Mouse (Mus musculus) adrenal gland, postnatal 36 days (tissue): ENCODE results near the gene Idi2. TPM values are rescaled to one million over a fixed set of nuclear protein-coding genes. Genes with fewer than 3 reads are reported as not detected.
"Not testable (repeated sequence)": the region's sequence is repeated elsewhere in the genome, so short reads cannot be mapped to it uniquely, and the experiment has no call there.

Experiments
- DNase-seq, 2 experiments: peaks; one replicate each; pipeline ENCODE4 v3.0.0; 2021; ENCODE audit warnings: mixed read lengths in 1 of 2
- long read RNA-seq, 2 experiments: library from polyadenylated mRNA; stranded (forward); transcript quantifications; one replicate each; pipeline ENCODE4 v2.0.0; 2021; ENCODE audit warnings: borderline sequencing depth in 2 of 2
- total RNA-seq, 2 experiments: library from RNA; stranded (reverse); gene quantifications; 2 replicates each; pipeline ENCODE4 v1.2.3; 2021

The Idi2 gene
- total RNA-seq, result not detected
- long read RNA-seq, experiment 1, result 0 reads
- long read RNA-seq, experiment 2, result 0 reads

DNA sequence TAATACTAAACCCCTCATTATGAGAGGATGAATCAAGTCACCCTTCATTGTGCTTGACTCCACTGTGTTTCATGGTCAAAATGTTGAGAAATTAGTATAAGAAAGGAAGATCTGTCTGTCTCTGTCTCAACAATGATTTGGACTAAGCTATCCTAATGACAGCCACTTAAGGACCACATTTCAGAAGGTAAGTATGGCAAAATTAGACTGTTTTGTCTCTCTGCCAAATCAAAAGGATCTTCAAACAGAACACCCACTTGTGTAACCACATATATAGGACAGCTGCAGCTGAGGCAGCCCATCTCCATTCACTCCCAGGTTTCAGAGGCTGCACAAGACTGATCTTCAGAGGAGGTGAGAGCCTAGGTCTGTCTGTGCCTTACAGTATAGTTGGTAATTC lies at the start of gene Idi2:
TSS of gene Idi2 (plus strand) at position 301 of the 400 bp plus-strand sequence.
- DNase-seq, result not testable (repeated sequence)

DNA sequence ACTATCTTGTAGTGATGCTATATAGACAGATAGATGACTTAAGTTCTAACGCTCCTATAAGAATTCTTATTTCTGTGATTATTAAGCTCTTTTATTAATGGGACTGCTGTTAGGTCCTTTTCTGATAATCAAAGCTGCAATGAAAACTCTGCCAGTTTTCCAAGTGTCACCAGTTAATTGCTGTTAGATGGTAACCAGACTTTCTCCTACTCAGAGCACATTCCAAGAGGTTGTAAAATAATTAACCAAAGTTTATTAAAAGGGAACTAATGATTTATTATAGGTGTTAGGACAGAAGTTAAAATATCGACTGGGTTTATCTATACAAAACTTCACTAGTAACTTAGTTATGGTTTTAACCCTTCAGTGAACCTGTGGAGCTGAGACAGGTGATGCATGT lies 46.7 kb upstream of the Idi2 start:
- not testable (repeated sequence) for DNase-seq

DNA sequence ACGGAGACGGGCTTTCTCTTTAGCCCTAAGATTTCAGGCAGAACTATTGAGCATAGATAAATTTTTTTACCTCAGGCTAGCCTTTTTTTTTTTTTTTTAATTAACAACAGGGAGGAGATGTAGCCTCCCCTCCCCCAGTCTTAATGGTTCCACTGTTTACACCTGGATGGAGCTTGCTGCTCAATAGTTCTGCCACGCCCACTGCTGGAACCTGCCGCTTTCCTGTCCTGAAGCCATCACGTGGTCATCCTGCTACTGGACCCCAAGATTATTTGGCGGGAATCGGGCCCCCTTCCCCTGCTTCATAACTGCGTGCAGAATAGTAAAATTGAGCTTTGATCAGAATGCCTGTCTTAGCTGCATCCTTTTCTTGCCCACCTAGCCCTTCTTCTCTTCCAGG lies 38.8 kb upstream of the Idi2 start:
- not testable (repeated sequence) for DNase-seq

DNA sequence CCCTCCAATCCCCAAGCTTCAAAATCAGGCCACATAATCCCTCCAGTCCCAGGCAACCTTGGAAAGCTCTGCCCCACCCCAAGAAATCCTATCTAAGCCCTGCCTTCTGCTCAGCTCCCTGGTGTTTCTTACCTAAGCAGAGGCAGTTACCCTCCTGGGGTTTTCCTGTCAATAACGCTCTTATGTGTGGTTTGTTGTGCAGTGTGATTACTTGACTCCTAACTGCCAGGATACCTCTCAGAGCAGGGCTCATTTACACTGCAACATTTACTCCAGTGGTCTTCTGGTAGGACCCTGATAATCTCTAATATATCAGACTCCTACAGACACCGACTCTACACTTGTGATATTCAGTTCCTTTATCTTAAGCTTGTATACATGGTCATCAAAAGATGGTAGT lies 19.2 kb upstream of the Idi2 start:
- no peak for DNase-seq

DNA sequence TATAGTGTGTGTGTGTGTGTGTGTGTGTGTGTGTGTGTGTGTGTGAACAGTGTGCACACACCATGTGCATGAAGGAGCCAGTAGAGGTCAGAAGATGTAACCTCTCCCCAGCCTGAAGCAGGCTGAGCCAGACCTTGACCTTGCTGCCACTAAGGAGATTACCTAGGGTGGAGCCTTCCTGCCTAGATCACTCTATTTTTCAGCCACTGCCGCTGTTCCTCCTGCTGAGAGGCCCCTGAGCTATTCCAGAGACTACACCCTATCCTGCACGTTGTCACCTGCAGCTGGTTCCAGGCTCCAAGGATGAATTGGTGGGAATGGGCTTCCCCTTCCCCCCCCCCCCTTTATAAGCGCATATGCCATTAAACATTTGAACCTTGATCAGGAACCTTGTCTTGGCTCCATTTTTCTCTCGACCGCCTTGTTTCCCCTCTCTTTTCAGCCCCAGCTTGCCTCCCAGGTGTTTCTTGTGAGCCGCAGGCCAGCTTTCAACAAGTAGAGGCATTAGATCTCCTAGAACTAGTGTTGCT lies 15.0 kb upstream of the Idi2 start:
- not testable (repeated sequence) for DNase-seq

DNA sequence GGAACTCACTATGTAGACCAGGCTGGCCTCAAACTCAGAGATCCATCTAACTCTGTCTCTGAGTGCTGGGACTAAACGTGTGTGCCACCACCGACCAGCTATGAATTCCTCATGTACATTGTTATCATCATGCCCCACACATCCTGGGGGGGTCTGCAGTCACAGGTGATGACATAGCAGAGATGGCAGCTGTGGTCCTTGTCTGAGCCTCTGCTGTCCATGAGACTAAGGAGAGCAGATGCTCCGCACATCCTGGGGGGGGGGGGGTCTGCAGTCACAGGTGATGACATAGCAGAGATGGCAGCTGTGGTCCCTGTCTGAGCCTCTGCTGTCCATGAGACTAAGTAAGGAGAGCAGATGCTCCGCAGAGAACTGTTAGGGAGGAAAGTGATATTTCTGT lies 11.6 kb upstream of the Idi2 start:
- not testable (repeated sequence) for DNase-seq

DNA sequence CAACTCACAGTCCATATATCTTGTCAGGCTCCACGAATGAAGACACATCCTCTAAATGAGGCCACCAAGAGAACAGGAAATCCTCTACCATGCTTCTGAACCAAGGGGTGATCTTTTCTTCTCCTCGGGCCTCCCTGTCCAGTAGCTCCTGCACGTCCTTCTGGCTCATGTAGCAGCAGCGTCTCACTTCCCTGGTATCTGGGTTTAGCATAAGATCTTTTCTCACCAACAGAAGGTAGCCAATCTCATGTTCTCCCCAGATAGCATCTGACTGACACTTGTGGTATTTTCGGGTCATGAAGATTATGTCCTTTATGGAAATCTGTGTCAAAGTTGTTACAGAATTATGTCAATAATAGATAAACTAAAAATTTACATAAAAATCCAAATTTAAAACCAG lies 11.0 kb upstream of the Idi2 start:
- DNase-seq, result not testable (repeated sequence)

DNA sequence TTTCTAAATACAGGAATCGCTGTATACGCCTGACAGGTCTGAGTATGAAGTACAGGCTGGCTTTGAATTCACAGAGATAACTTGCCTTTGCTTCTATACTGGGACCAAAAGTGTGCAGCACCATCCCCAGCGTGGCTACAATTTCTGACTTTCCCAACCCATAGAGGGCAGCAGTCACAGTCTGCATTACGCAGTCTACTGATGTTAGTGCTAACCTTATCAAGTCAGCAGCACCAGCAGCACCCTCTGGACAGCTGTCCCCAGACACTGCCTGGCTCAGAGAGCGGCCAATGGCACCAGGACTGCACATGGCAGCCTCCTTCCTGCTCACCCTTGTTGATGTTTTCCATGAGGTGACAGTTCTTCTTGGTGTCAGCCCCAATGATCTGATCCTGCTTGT lies 8.8 kb upstream of the Idi2 start:
- not testable (repeated sequence) for DNase-seq

DNA sequence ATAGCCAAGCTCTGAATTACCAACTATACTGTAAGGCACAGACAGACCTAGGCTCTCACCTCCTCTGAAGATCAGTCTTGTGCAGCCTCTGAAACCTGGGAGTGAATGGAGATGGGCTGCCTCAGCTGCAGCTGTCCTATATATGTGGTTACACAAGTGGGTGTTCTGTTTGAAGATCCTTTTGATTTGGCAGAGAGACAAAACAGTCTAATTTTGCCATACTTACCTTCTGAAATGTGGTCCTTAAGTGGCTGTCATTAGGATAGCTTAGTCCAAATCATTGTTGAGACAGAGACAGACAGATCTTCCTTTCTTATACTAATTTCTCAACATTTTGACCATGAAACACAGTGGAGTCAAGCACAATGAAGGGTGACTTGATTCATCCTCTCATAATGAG lies 4.5 kb upstream of the Idi2 start, which contains the start of gene Gm9745:
TSS of gene Gm9745 (minus strand) at position 101 of the 400 bp plus-strand sequence.
- DNase-seq, result not testable (repeated sequence)

DNA sequence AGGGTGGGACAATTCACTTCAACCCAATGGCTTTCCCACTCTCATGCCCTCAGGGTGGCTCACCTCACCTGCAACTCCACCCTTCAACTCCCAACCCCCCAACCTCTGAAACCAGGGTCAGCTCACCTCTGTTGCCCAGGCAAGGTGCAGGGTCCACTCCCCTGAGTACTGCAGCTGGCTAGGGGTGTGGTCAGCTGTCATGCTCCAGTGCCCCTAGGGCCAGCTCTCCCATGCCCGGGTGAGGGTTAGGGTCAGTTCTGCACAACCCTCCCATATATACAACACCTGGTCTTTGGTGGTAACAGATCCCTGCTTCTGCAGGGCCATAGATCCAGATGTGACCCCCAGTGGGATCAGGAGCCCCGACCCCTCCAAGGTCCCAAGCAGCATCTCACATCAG lies 2.5 kb downstream of the Idi2 start:
- DNase-seq, result not testable (repeated sequence)

DNA sequence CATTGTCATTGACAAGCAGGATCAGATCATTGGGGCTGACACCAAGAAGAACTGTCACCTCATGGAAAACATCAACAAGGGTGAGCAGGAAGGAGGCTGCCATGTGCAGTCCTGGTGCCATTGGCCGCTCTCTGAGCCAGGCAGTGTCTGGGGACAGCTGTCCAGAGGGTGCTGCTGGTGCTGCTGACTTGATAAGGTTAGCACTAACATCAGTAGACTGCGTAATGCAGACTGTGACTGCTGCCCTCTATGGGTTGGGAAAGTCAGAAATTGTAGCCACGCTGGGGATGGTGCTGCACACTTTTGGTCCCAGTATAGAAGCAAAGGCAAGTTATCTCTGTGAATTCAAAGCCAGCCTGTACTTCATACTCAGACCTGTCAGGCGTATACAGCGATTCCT lies 4.2 kb downstream of the Idi2 start:
- DNase-seq, result not testable (repeated sequence)

DNA sequence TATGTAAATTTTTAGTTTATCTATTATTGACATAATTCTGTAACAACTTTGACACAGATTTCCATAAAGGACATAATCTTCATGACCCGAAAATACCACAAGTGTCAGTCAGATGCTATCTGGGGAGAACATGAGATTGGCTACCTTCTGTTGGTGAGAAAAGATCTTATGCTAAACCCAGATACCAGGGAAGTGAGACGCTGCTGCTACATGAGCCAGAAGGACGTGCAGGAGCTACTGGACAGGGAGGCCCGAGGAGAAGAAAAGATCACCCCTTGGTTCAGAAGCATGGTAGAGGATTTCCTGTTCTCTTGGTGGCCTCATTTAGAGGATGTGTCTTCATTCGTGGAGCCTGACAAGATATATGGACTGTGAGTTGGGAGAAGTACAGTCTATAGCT lies 6.4 kb downstream of the Idi2 start:
- not testable (repeated sequence) for DNase-seq

DNA sequence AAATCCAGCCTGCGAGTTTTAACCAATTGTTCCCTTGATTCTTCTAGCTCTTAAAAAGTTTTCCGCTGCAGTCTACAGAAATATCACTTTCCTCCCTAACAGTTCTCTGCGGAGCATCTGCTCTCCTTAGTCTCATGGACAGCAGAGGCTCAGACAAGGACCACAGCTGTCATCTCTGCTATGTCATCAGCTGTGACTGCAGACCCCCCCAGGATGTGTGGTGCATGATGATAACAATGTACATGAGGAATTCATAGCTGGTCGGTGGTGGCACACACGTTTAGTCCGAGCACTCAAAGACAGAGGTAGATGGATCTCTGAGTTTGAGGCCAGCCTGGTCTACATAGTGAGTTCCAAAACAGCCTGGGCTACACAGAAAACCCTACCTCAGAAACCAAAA lies 6.9 kb downstream of the Idi2 start:
- DNase-seq, result not testable (repeated sequence)

DNA sequence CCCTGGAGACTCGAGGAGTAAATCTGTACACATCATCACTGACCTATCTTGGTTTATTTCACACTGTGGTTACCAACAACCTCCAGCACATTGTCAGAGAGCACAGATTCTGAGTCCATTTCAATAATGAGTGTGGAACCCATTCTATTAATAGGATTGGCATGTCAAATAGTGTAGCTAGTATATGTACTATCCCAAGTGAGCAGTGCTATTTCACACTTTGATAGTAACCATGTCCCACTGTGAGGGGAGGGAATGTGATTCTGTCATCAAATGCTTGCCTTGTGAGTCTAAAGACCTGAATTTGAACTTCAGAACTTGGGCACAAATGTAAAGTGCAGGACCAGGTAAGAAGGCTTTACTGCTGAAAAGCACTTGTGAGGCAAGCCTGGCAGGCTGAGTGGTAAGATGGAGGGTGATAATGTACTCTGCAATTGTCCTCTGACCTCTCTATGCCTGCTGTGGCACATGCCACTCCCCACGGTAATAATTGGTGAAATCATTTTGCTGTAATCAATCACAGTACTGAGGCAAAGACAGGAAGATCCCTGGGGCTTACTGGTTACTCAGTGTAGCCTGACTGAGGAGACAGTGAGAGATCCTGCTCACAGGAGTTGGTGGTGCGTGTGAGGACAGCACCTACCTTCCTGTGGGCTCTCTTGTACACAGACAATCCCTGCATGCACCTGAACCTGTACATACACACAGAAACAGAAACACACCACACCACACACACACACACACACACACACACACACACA lies 8.6 kb downstream of the Idi2 start:
- not testable (repeated sequence) for DNase-seq

DNA sequence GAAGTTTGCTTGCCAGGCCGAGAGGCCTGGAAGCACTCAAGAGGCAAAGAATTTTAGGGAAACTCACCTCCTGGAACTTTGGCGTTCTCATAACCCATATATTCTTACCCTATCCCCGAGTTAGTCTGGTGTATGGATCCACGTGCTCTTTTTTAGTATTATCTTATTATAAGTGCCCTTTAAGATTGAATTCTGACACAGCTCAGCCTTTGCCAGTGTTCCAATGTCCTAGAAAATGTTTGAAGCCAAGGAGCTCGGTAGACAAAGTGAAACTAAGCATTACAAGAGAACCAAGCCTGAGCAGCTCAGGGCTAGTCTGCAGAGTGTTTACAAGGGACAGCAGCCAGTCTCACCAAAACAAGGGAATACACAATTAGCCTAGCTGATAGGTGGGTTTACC lies 9.6 kb downstream of the Idi2 start:
- DNase-seq, result peak in 1 of 2 experiments; percentile 15

DNA sequence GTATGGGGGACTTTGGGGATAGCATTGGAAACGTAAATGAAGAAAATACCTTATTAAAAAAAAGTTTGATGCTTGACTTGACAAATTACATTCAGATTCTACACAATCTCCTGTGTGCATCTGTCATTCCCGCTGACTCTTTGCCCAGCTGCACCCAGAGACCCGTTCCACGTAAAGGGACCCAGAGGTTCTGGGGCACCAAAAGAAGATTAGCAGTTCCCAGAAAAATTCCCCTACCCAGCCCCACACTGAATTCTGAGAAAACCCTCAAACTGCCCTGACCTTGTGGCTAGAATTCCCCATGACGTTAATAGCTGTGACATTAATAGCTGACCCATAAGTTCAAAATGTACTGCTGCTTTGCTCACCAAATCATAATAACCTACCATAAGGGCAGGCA lies 12.6 kb downstream of the Idi2 start:
- DNase-seq, result no peak

DNA sequence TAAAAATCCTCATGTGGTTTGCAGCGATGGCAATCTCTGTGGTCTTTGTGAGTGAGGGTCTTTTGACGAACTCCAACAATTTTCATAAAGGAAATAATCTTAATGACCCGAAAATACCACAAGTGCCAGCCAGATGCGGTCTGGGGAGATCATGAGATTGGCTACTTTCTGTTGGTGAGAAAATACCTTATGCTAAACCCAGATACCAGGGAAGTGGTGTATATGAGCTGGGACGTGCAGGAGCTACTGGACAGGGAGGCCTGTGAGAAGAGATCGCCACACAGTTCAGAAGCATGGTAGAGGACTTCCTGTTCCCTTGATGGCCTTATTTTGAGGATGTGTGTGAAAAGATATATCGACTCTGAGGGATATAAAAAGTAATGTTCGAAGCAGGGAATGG lies 15.1 kb downstream of the Idi2 start:
- DNase-seq, result no peak

DNA sequence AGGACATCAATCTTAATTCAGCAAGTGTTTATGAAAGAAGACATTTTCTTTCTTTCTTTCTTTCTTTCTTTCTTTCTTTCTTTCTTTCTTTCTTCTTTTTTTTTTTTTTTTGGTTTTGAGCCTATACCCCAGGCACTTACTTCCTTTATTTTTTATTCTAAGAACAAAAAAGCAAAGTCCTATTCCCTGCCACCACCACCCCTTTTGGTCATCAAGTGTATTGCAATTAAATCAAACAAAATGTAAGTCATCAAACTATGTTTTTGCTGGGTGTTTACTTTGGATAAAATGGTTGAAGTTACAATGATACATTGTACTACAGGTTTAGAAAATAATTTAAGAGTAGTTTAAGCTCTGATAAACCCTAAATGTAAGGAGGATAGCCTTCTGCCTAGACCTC lies 19.7 kb downstream of the Idi2 start:
- no peak for DNase-seq

DNA sequence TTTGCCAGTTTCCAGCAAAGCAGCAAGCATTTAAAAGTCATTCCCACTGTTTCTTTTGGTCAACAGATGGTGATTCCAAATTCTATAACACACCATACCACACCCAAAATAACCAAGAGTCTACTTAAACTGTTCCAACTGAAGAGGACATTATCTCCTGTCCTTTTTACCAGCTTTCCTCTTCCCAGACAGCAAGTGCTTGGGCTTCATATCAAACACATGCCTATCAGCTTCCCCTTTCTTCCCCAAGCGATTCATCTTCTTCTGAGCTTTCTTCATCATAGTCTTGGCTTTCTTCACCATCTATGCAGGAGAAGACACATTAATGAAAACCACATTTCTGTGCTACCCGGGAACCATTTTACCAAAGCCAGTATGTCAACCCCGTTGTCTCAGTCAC lies 20.3 kb downstream of the Idi2 start:
- no peak for DNase-seq

DNA sequence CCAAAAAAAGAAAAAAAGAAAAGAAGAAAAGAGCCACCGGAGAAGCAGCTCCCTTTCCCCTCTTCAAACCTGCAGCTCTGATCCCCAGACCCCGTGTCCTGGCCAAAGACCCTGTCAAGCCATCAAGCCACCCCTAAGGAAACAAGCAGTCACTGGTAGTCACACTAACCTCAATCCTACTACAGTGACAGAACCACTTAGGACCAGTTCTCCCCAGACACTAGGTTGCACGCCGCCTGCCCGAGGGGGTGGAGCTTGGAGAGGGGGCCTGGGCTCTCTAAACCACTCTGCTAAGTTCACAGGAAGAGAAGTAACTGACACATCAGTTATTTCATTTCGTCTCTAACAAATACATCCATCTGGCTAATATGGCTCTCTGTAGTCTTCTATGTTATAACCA lies 39.6 kb downstream of the Idi2 start:
- DNase-seq, result no peak

DNA sequence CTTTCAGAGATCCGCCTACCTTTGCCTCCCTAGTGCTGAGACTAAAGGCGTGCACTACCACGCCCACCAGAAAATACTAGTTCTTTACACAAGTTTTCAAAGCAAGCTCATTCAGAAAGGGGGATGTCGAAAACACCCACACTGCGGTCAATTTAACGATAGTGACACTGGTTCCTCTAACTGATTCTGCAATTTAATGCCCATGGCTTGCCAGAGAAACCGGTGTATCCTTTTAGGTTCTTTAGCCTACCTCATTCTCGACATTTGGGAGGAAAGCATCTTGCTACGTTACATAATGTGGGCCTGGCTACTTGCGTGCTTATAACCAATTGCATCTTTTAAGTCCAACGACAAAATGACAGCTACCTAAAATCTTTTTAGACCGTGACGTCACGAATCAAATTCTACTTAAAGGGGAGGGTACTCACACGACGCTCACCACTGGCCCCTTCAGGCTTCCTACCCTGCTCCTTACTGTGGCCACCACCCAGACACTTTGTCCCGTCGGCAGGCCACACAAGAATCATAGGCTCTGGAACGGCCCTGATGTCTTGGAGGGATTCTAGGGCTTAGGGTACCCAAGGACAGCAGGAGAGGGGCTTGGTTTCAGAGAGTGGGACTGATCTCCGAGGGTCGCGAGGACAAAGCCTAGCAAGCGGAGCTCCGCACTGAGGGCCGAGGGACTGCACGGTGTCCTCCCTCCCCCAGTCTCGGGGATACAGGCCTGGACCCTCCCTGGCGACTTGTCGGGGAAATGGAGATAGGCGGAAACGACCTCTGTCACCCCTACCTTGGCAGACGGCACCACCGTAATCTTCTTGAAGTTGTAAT lies 42.7 kb downstream of the Idi2 start:
- DNase-seq, result no peak

DNA sequence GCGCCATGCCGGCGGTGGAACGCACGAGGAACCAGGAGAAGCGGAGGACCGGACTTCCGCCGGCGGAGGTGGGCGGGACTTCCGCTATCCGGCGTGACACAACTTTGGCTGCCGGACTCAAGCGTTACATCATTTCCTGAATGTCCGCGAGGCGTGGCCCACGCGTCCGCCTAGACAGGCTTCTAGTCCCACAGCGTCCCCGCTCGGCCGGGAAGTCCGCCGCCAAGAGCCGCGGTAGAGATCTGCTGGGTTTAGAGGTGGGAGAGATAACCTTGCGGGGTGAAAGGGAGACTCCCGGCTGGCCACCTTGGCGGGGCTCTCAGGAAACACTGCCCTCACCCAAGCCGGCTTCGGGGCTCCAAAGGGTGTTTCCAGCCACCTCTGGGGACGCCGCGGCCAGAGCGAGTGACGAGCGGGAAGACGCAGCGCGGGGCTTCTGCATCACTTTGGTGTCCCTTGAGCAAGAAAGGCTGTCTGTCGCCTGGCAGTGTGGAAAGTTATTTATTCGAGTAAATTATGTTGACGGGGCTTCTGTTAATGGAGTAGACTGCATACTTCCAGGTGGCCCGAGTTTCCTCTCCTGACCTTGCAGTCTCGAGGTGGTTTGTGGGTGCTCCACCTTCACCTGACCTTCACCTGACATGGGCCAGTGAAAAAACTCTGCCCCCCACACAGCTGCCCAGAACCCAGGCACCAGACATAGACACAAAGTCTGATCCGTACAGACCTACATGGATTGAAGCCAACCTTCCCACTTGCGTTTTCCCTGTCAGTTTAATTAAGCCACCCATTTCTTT lies 43.5 kb downstream of the Idi2 start, which contains the start of gene Gtpbp4:
TSS of gene Gtpbp4 (minus strand) at position 94 of the 797 bp plus-strand sequence.
- DNase-seq, result peak; percentile 98
